Mouse (Mus musculus): Measurements from ENCODE around the gene Cemip2. TPM values are rescaled to one million over a fixed set of nuclear protein-coding genes. Genes with fewer than 3 reads are reported as not detected.
A peak's percentile ranks its signal among the peaks of the same experiment; 100 is the strongest.
"Not testable (repeated sequence)": the region's sequence is repeated elsewhere in the genome, so short reads cannot be mapped to it uniquely, and the experiment has no call there.

The Cemip2 gene
- total RNA-seq, 2 experiments from 2014 or later: 12.2 to 14.0 TPM

GRCm38 (mm10) chr19:21860894-21861293, 82.8 kb downstream of the Cemip2 start:
- no peak for DNase-seq
- intact Hi-C loops (cut with DNase I): no loop called here

GRCm38 (mm10) chr19:21862289-21862990, 84.3 kb downstream of the Cemip2 start:
- intact Hi-C loops (cut with DNase I): no loop called here

GRCm38 (mm10) chr19:21862991-21863931, 85.1 kb downstream of the Cemip2 start:
- DNase-seq: no peak
- intact Hi-C loops (cut with DNase I): no loop called here

More at GRCm38 (mm10) chr19:21862289-21862990, 84.3 kb downstream of the Cemip2 start:
- no peak for DNase-seq

- intact Hi-C loops (cut with DNase I): no loop called here
- DNase-seq: no peak
Observed at GRCm38 (mm10) chr19:21865242-21866055, 87.3 kb downstream of the Cemip2 start.

- intact Hi-C loops (cut with DNase I): no loop called here
- DNase-seq: no peak
Observed at GRCm38 (mm10) chr19:21866094-21866493, 88.0 kb downstream of the Cemip2 start.

- intact Hi-C loops (cut with DNase I); DNase-seq: not testable (repeated sequence)
Observed at GRCm38 (mm10) chr19:21866756-21867155, 88.6 kb downstream of the Cemip2 start.

GRCm38 (mm10) chr19:21868471-21868870, 90.3 kb downstream of the Cemip2 start:
- intact Hi-C loops (cut with DNase I): no loop called here
- DNase-seq: no peak

GRCm38 (mm10) chr19:21882110-21882940, 104.2 kb downstream of the Cemip2 start:
- DNase-seq: peak; percentile 50 to 63
- intact Hi-C loops (cut with DNase I): loop anchor here (1.0 to 5.0 kb wide), 3 partner anchors 31 to 78 kb away; no protein-coding TSS in a partner anchor

GRCm38 (mm10) chr19:21883053-21883452, 104.9 kb downstream of the Cemip2 start:
- no peak for DNase-seq
- intact Hi-C loops (cut with DNase I): loop anchor here (2.0 to 5.0 kb wide), 2 partner anchors 59 to 78 kb away; no protein-coding TSS in a partner anchor

- no peak for DNase-seq
- intact Hi-C loops (cut with DNase I): loop anchor here (2.0 to 5.0 kb wide), 2 partner anchors 58 to 79 kb away; no protein-coding TSS in a partner anchor
Observed at GRCm38 (mm10) chr19:21883922-21884321, 105.8 kb downstream of the Cemip2 start.

- intact Hi-C loops (cut with DNase I): loop anchor here (5.0 kb wide), 1 partner anchor 58 kb away; no protein-coding TSS in a partner anchor
Observed at GRCm38 (mm10) chr19:21884385-21884784, 106.2 kb downstream of the Cemip2 start.

GRCm38 (mm10) chr19:21886166-21886657, 108.1 kb downstream of the Cemip2 start:
- intact Hi-C loops (cut with DNase I): no loop called here

More at GRCm38 (mm10) chr19:21884385-21884784, 106.2 kb downstream of the Cemip2 start:
- no peak for DNase-seq

GRCm38 (mm10) chr19:21890699-21891098, 112.6 kb downstream of the Cemip2 start:
- intact Hi-C loops (cut with DNase I): no loop called here
- no peak for DNase-seq

More at GRCm38 (mm10) chr19:21886166-21886657, 108.1 kb downstream of the Cemip2 start:
- no peak for DNase-seq

- intact Hi-C loops (cut with DNase I): loop anchor here (5.0 kb wide), 1 partner anchor 48 kb away; no protein-coding TSS in a partner anchor
- no peak for DNase-seq
Observed at GRCm38 (mm10) chr19:21894792-21895191, 116.7 kb downstream of the Cemip2 start.

GRCm38 (mm10) chr19:21895540-21895939, 117.4 kb downstream of the Cemip2 start:
- no peak for DNase-seq
- intact Hi-C loops (cut with DNase I): loop anchor here (5.0 kb wide), 1 partner anchor 47 kb away; no protein-coding TSS in a partner anchor

- intact Hi-C loops (cut with DNase I): loop anchor here (5.0 kb wide), 1 partner anchor 45 kb away; no protein-coding TSS in a partner anchor
- DNase-seq: peak; percentile 38 to 55
Observed at GRCm38 (mm10) chr19:21897122-21897827, 119.1 kb downstream of the Cemip2 start.

- DNase-seq: no peak
- intact Hi-C loops (cut with DNase I): loop anchor here (2.0 to 5.0 kb wide), 2 partner anchors 15 to 44 kb away; no protein-coding TSS in a partner anchor
Observed at GRCm38 (mm10) chr19:21898015-21898939, 120.1 kb downstream of the Cemip2 start.

Data from heart, postnatal 36 days (tissue).